Mouse (Mus musculus): ENCODE measurements around the gene Vmn1r159. TPM values are rescaled to one million over a fixed set of nuclear protein-coding genes. Genes with fewer than 3 reads are reported as not detected.
"Not testable (repeated sequence)": the region's sequence is repeated elsewhere in the genome, so short reads cannot be mapped to it uniquely, and the experiment has no call there.

Vmn1r159 gene
- not detected in 2 replicates for total RNA-seq (2014; fragmentation: Nextera tagmentation)
- not detected in 2 replicates for total RNA-seq (2017)

DNA sequence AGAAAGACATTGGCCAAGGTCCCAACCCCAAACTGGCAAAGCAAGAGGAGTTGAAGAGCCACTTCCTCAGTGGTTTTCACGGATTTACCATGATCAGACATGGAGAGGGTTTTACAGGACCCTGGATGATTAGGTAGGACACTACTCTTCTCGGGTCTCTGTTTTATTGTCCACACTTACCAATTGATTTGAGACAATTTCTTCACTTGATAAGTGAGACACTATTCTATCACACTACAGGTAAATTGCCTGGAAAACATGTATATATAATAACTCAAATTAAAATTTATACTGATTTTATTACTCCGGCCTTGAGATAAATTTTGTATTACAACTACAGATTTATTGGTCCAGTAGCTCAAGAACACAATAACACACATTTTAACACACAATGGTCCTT is at the start of gene Vmn1r159:
Vmn1r159 (minus strand) TSS at position 101 of the 400 bp plus-strand sequence.
- ATAC-seq (replicated peaks; ENCODE audit: poor library complexity, severe bottlenecking): not testable (repeated sequence)

GRCm38 (mm10) chr7:22870924-22871323 is 27.5 kb upstream of the Vmn1r159 start, which contains the start of gene Vmn1r160:
Gene Vmn1r160 (plus strand): TSS chr7:22871224.
- not testable (repeated sequence) for ATAC-seq (replicated peaks; ENCODE audit: poor library complexity, severe bottlenecking)

Other genes starting within 250 kb of the Vmn1r159 start
- gene Vmn1r155, start 185.6 kb downstream of the Vmn1r159 start, total RNA-seq (2014; fragmentation: Nextera tagmentation): not detected in 2 replicates
- gene Vmn1r155, start 185.6 kb downstream of the Vmn1r159 start, total RNA-seq (2017): not detected in 2 replicates
- gene Gm8693, start 151.3 kb downstream of the Vmn1r159 start, total RNA-seq (2014; fragmentation: Nextera tagmentation): not detected in 2 replicates
- not detected in 2 replicates for gene Gm8693, start 151.3 kb downstream of the Vmn1r159 start, total RNA-seq (2017)
- gene Gm4567, start 123.9 kb downstream of the Vmn1r159 start, total RNA-seq (2014; fragmentation: Nextera tagmentation): not detected in 2 replicates
- gene Gm4567, start 123.9 kb downstream of the Vmn1r159 start, total RNA-seq (2017): not detected in 2 replicates
- gene Vmn1r157, start 81.9 kb downstream of the Vmn1r159 start, total RNA-seq (2014; fragmentation: Nextera tagmentation): not detected in 2 replicates
- not detected in 2 replicates for gene Vmn1r157, start 81.9 kb downstream of the Vmn1r159 start, total RNA-seq (2017)
- not detected in 2 replicates for gene Vmn1r158, start 52.8 kb downstream of the Vmn1r159 start, total RNA-seq (2014; fragmentation: Nextera tagmentation)
- not detected in 2 replicates for gene Vmn1r158, start 52.8 kb downstream of the Vmn1r159 start, total RNA-seq (2017)
- gene Vmn1r160, start 27.6 kb upstream of the Vmn1r159 start, total RNA-seq (2014; fragmentation: Nextera tagmentation): not detected in 2 replicates
- gene Vmn1r160, start 27.6 kb upstream of the Vmn1r159 start, total RNA-seq (2017): not detected in 2 replicates
- not detected in 2 replicates for gene Gm4214, start 141.1 kb upstream of the Vmn1r159 start, total RNA-seq (2014; fragmentation: Nextera tagmentation)
- gene Gm4214, start 141.1 kb upstream of the Vmn1r159 start, total RNA-seq (2017): not detected in 2 replicates
- not detected in 2 replicates for gene Gm4216, start 176.3 kb upstream of the Vmn1r159 start, total RNA-seq (2014; fragmentation: Nextera tagmentation)
- not detected in 2 replicates for gene Gm4216, start 176.3 kb upstream of the Vmn1r159 start, total RNA-seq (2017)
- not detected in 2 replicates for gene Vmn1r163, start 211.9 kb upstream of the Vmn1r159 start, total RNA-seq (2014; fragmentation: Nextera tagmentation)
- gene Vmn1r163, start 211.9 kb upstream of the Vmn1r159 start, total RNA-seq (2017): not detected in 2 replicates
- gene Gm8720, start 223.9 kb upstream of the Vmn1r159 start, total RNA-seq (2014; fragmentation: Nextera tagmentation): not detected in 2 replicates
- not detected in 2 replicates for gene Gm8720, start 223.9 kb upstream of the Vmn1r159 start, total RNA-seq (2017)